Comparison of ENCODE assay signal across 15 mouse cellular contexts in the genomic region with DNA sequence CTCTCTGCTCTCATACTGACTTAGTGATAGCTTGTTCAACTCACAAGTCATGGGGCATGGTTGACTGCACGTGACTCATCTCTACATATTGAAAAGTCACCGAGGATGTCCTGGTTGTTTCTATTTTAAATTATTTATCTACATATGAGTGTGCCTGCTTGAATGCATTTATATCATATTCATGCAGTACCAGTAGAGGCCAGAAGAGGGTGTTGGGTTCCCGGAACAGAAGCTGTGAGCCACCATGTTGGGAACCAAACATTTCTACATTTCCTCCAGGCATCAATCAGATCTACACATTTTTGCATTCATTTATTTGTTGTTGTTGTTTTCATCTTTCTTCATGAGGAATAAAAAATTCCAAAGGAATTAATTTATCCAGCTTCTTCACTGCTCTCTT.
DNase-seq lines count a peak whose midpoint lies in the region; ATAC-seq and TF ChIP-seq lines count a peak whose summit lies in the region.
"Had no signal": no experiment of that assay in that cellular context is flagged by ENCODE, and none has a peak within 500 bp of the region (broad histone marks: within the 10 kb centered on the region; RNA-seq: fewer than 3 reads in every experiment).

No protein-coding gene starts in this region.

- no peak overlapping the region for H3K4me3 ChIP-seq in kidney, adult 2 months (ENCODE audit: insufficient read depth, low read depth, low read length)
- no peak overlapping the region for H3K4me3 ChIP-seq in kidney, embryonic 14.5 days (ENCODE audit: low read length)
- no peak overlapping the region for H3K4me3 ChIP-seq in CH12.LX (replicated peaks in 1 of 3; ENCODE audit: low read depth in 2 of 3, low read length in 2 of 3, poor library complexity in 1 of 3)
- H3K4me3 ChIP-seq: liver, embryonic 13.5 days had no signal

- 82% methylated on average over 3 of the region's 3 CpGs for WGBS in kidney, adult 2 months
- WGBS in kidney, embryonic 14.5 days = 81% methylated on average over 3 of the region's 3 CpGs

- no peak for TF ChIP-seq POLR2A in kidney, adult 2 months (IDR thresholded peaks at IDR 0.05; ENCODE audit: low read depth, low read length)
- no peak for TF ChIP-seq POLR2A in CH12.LX (IDR thresholded peaks at IDR 0.05; ENCODE audit: low read depth, low read length)

- no peaks in the 10 kb centered on the region for H3K79me2 ChIP-seq in CH12.LX (replicated peaks; ENCODE audit: control insufficient read depth, extremely low read depth, insufficient read depth, poor library complexity, severe bottlenecking)

- DNase-seq in kidney, adult 2 months = no peak
- DNase-seq in 3T3-L1 (ENCODE audit: low read depth, low spot score) (peak; percentile 55), CH12.LX (ENCODE audit: extremely low read depth) (no peak)
- DNase-seq in induced T-regulatory cell, adult 2 months (ENCODE audit: low read depth) = peak; percentile 55
- DNase-seq in frontal cortex, postnatal 36 days (ENCODE audit: low spot score in 2 of 2) = no peak
- DNase-seq in adrenal gland, postnatal 4 days (ENCODE audit: low spot score in 2 of 2) = no peak
- DNase-seq: adrenal gland, adult 8-10 months; heart, postnatal 36 days; kidney, adult 11 months; liver, embryonic 13.5 days; right cerebral cortex, postnatal 25 days; thymus, postnatal 36 days had no signal

- TF ChIP-seq RAD21 in CH12.LX (IDR thresholded peaks at IDR 0.05; ENCODE audit: low read depth, low read length) = peak; percentile 2

- H3K27ac ChIP-seq in kidney, adult 2 months (ENCODE audit: insufficient read depth, low read depth, low read length) = no peak overlapping the region
- H3K27ac ChIP-seq in kidney, embryonic 14.5 days (ENCODE audit: low read depth, low read length) = no peak overlapping the region
- no peak overlapping the region for H3K27ac ChIP-seq in CH12.LX (ENCODE audit: insufficient read depth, low read depth)
- H3K27ac ChIP-seq: liver, embryonic 13.5 days had no signal

- in situ Hi-C loops in CH12.LX (cut with MboI; ENCODE audit: low pct_ligation_motif_present, low pct_unique_long_range_greater_than_20kb, low sequenced_read_pairs) = loop anchor here (10.0 kb wide), 1 partner anchor 255 kb away; no protein-coding TSS in a partner anchor

- H3K4me2 ChIP-seq in kidney, embryonic 14.5 days (replicated peaks; ENCODE audit: low read depth, low read length) = no peak overlapping the region
- H3K4me2 ChIP-seq in CH12.LX (ENCODE audit: insufficient read depth, low read depth, poor library complexity, severe bottlenecking) = no peak overlapping the region
- H3K4me2 ChIP-seq: liver, embryonic 13.5 days had no signal

- dilution Hi-C loops in CH12.LX (cut with MboI; ENCODE audit: extremely low pct_ligation_motif_present, extremely low pct_unique_long_range_greater_than_20kb, low sequenced_read_pairs) = no loop called here

- 0 out of 2 replicates have a peak, but pooled peaks have one; percentile 11 for TF ChIP-seq CTCF in kidney, adult 2 months (conservative IDR thresholded peaks at IDR 0.05; ENCODE audit: insufficient read depth, insufficient read length, low read depth, low read length)
- TF ChIP-seq CTCF in CH12.LX (conservative IDR thresholded peaks at IDR 0.05 in 1 of 2, IDR thresholded peaks at IDR 0.05 in 1 of 2; ENCODE audit: low read depth in 2 of 2, low read length in 2 of 2) = peak; percentile 40 to 44; a peak in 3 of 4 replicates

- H3K27me3 ChIP-seq in kidney, adult 2 months (replicated peaks; ENCODE audit: control insufficient read depth, insufficient read depth, low read length) = no peaks in the 10 kb centered on the region
- H3K27me3 ChIP-seq in kidney, embryonic 14.5 days (ENCODE audit: control insufficient read depth, insufficient read depth, low read length) = no peaks in the 10 kb centered on the region
- H3K27me3 ChIP-seq in CH12.LX (replicated peaks) = no peaks in the 10 kb centered on the region
- H3K27me3 ChIP-seq: liver, embryonic 13.5 days had no signal

- no peaks in the 10 kb centered on the region for H3K4me1 ChIP-seq in kidney, adult 2 months (ENCODE audit: control insufficient read depth, insufficient read depth, low read length)
- H3K4me1 ChIP-seq in kidney, embryonic 14.5 days (ENCODE audit: control insufficient read depth, insufficient read depth, low read length) = peaks cover under 1% of the 10 kb centered on the region; the same call in 1 of the 2 replicates
- peaks cover under 1 to 2% of the 10 kb centered on the region in 2 experiments; a peak in 3 of 4 replicates for H3K4me1 ChIP-seq in CH12.LX (ENCODE audit: control insufficient read depth in 1 of 2, insufficient read depth in 2 of 2)

- no peaks in the 10 kb centered on the region for H3K9me3 ChIP-seq in kidney, embryonic 14.5 days (ENCODE audit: control insufficient read depth, low read length)
- no peaks in the 10 kb centered on the region for H3K9me3 ChIP-seq in CH12.LX (replicated peaks; ENCODE audit: low read length)
- H3K9me3 ChIP-seq: liver, embryonic 13.5 days had no signal

- no peak overlapping the region for H3K9ac ChIP-seq in kidney, embryonic 14.5 days (ENCODE audit: low read depth, low read length)
- no peak overlapping the region for H3K9ac ChIP-seq in CH12.LX (ENCODE audit: insufficient read depth, low read depth)
- H3K9ac ChIP-seq: liver, embryonic 13.5 days had no signal

- no peak for TF ChIP-seq EP300 in CH12.LX (IDR thresholded peaks at IDR 0.05; ENCODE audit: low read length)

- ATAC-seq in kidney, embryonic 14.5 days (ENCODE audit: low FRiP score, low TSS enrichment) = no peak
- ATAC-seq: forebrain, embryonic 16.5 days had no signal

- H3K36me3 ChIP-seq in kidney, adult 2 months (ENCODE audit: control insufficient read depth, insufficient read depth, low read length) = no peaks in the 10 kb centered on the region
- H3K36me3 ChIP-seq in kidney, embryonic 14.5 days (ENCODE audit: control insufficient read depth, insufficient read depth, low read length) = no peaks in the 10 kb centered on the region
- H3K36me3 ChIP-seq in CH12.LX (replicated peaks in 1 of 2; ENCODE audit: control insufficient read depth in 1 of 2, insufficient read depth in 1 of 2, low read length in 1 of 2) = no peaks in the 10 kb centered on the region
- H3K36me3 ChIP-seq: G1E; liver, embryonic 13.5 days had no signal

TF ChIP-seq in CH12.LX, 34 proteins besides CTCF, POLR2A, EP300 and RAD21:
- TF ChIP-seq BHLHE40 (IDR thresholded peaks at IDR 0.05; ENCODE audit: low read depth, low read length) (0 out of 2 replicates have a peak, but pooled peaks have one; percentile 24), JUND (conservative IDR thresholded peaks at IDR 0.05; ENCODE audit: low read depth, low read length) (peak; percentile 18; the same call in 1 of the 2 replicates), MXI1 (IDR thresholded peaks at IDR 0.05; ENCODE audit: low read depth, low read length) (no peak)

Comparison
In these comparisons a context has a peak if more than half of its experiments do, and no peak if none do; other contexts are left out.
1. DNase-seq: peak in 3T3-L1 (single experiment) and induced T-regulatory cell, adult 2 months (single experiment); none in kidney, adult 2 months (single experiment), CH12.LX (single experiment), frontal cortex, postnatal 36 days (0 of 2) and adrenal gland, postnatal 4 days (0 of 2).